In genomic region chr3:121460473-121461193, GRCm38 (mm10) we compare ENCODE assay signal across 15 mouse cellular contexts. TPM values are rescaled to one million over a fixed set of nuclear protein-coding genes. Genes with fewer than 3 reads are reported as not detected.
DNase-seq lines count a peak whose midpoint lies in the region; ATAC-seq lines count a peak whose summit lies in the region.
"Had no signal": no experiment of that assay in that cellular context is flagged by ENCODE, and none has a peak within 500 bp of the region (broad histone marks: within the 10 kb centered on the region; RNA-seq: fewer than 3 reads in every experiment).

No protein-coding gene starts in this region.

- peak overlapping the region; percentile 36; the same call in 1 of the 2 replicates for H3K27ac ChIP-seq in lung, embryonic 16.5 days (ENCODE audit: low read length)
- peak overlapping the region; percentile 83 for H3K27ac ChIP-seq in liver, embryonic 12.5 days
- no peak overlapping the region for H3K27ac ChIP-seq in stomach, embryonic 15.5 days
- H3K27ac ChIP-seq: macrophage had no signal

- WGBS in lung, embryonic 16.5 days, result 54% methylated on average over 16 of the region's 16 CpGs
- 36% methylated on average over 16 of the region's 16 CpGs for WGBS in liver, embryonic 12.5 days (ENCODE audit: insufficient replicate concordance)
- WGBS in stomach, embryonic 15.5 days, result 72% methylated on average over 16 of the region's 16 CpGs

- no peak overlapping the region for H3K4me2 ChIP-seq in lung, embryonic 16.5 days (ENCODE audit: low read depth, low read length)
- peak overlapping the region; percentile 64 for H3K4me2 ChIP-seq in liver, embryonic 12.5 days
- no peak overlapping the region for H3K4me2 ChIP-seq in stomach, embryonic 15.5 days

- no peak for DNase-seq in lung, postnatal 25 days (ENCODE audit: low spot score)
- DNase-seq in thymus, postnatal 14 days, result no peak
- no peak for DNase-seq in right cerebral cortex, postnatal 4 days
- DNase-seq: adrenal gland, postnatal 36 days; cerebellum, postnatal 14 days; heart, postnatal 10 days; kidney, postnatal 36 days; spleen, adult 18-20 months; thymus, postnatal 36 days had no signal

- H3K4me3 ChIP-seq in lung, embryonic 16.5 days (ENCODE audit: low read length), result no peak overlapping the region
- H3K4me3 ChIP-seq in liver, embryonic 12.5 days, result peak overlapping the region; percentile 10
- no peak overlapping the region for H3K4me3 ChIP-seq in stomach, embryonic 15.5 days (replicated peaks)

- H3K36me3 ChIP-seq in lung, embryonic 16.5 days (ENCODE audit: control insufficient read depth, insufficient read depth, low read length), result peaks cover 24% of the 10 kb centered on the region
- peaks cover 34% of the 10 kb centered on the region for H3K36me3 ChIP-seq in liver, embryonic 12.5 days
- peaks cover 36% of the 10 kb centered on the region for H3K36me3 ChIP-seq in stomach, embryonic 15.5 days

- no peak for ATAC-seq in lung, embryonic 16.5 days (ENCODE audit: low read depth)
- ATAC-seq in erythroblast, adult 5-6 weeks (replicated peaks; ENCODE audit: low FRiP score, poor library complexity, severe bottlenecking), result peak; percentile 50; the same call in 1 of the 2 replicates
- ATAC-seq in liver, embryonic 12.5 days, result peak; percentile 95
- ATAC-seq in stomach, embryonic 15.5 days (ENCODE audit: insufficient read depth, low FRiP score, low read depth), result peak; percentile 76; the same call in 1 of the 2 replicates
- ATAC-seq: CD4-positive, CD25-positive, alpha-beta regulatory T cell, adult 4 months had no signal

- H3K9me3 ChIP-seq in lung, embryonic 16.5 days (ENCODE audit: control insufficient read depth, low read length), result no peaks in the 10 kb centered on the region
- no peaks in the 10 kb centered on the region for H3K9me3 ChIP-seq in liver, embryonic 12.5 days (replicated peaks)
- no peaks in the 10 kb centered on the region for H3K9me3 ChIP-seq in stomach, embryonic 15.5 days

- no peaks in the 10 kb centered on the region for H3K4me1 ChIP-seq in lung, embryonic 16.5 days (replicated peaks; ENCODE audit: control insufficient read depth, insufficient read depth, low read length)
- peaks cover 41% of the 10 kb centered on the region for H3K4me1 ChIP-seq in liver, embryonic 12.5 days
- H3K4me1 ChIP-seq in stomach, embryonic 15.5 days, result peaks cover 8% of the 10 kb centered on the region; the same call in 1 of the 2 replicates

- no peak overlapping the region for H3K9ac ChIP-seq in lung, embryonic 16.5 days (ENCODE audit: low read length)
- H3K9ac ChIP-seq in liver, embryonic 12.5 days, result peak overlapping the region; percentile 25
- no peak overlapping the region for H3K9ac ChIP-seq in stomach, embryonic 15.5 days

- no peaks in the 10 kb centered on the region for H3K27me3 ChIP-seq in lung, embryonic 16.5 days (ENCODE audit: control insufficient read depth, insufficient read depth, low read depth, low read length)
- H3K27me3 ChIP-seq in liver, embryonic 12.5 days (replicated peaks), result no peaks in the 10 kb centered on the region
- H3K27me3 ChIP-seq in stomach, embryonic 15.5 days (replicated peaks), result no peaks in the 10 kb centered on the region

RNA-seq across cellular contexts. Expression of gene Cnn3, which starts 34.3 kb away (rescaled TPM):
- 522 and 562 TPM in 2 replicates for polyA plus RNA-seq in lung, embryonic 16.5 days (2015; fragmentation: Nextera tagmentation; extraction: Ambion mirVana)
- total RNA-seq in erythroblast, adult 5-6 weeks (2015; ENCODE audit: low replicate concordance), result 16.9 and 34.3 TPM in 2 replicates
- 1.1 and 6.4 TPM in 2 replicates for total RNA-seq in erythroblast, adult 5-6 weeks (2017; ENCODE audit: low replicate concordance)
- 138 and 143 TPM in 2 replicates for polyA plus RNA-seq in liver, embryonic 12.5 days (2016; fragmentation: Nextera tagmentation; extraction: Ambion mirVana)
- polyA plus RNA-seq in stomach, embryonic 15.5 days (2015; fragmentation: Nextera tagmentation; extraction: Ambion mirVana), result 522 and 525 TPM in 2 replicates
